Mouse (Mus musculus) C2C12 (cell line): Measurements from ENCODE around the gene Cdc14a.

Experiments used
- CEBPB ChIP-seq: IDR thresholded peaks from one replicate; pipeline ENCODE4 v1.6.1; 2011; ENCODE audit warnings: low read depth, mild to moderate bottlenecking, control low read depth, moderate library complexity
- CTCF ChIP-seq: IDR thresholded peaks from one replicate; pipeline ENCODE4 v1.5.1; 2011; ENCODE audit not compliant: control insufficient read depth, insufficient read depth, insufficient read length
- MYOG ChIP-seq: IDR thresholded peaks from one replicate; pipeline ENCODE4 v1.6.1; 2011; ENCODE audit not compliant: control insufficient read depth, insufficient read length; ENCODE audit errors: extremely low read depth
- USF1 ChIP-seq: IDR thresholded peaks from one replicate; pipeline ENCODE4 v1.6.1; 2011; ENCODE audit warnings: low read depth, mild to moderate bottlenecking, control low read depth, moderate library complexity

GRCm38 (mm10) chr3:116424160-116424972 is 534 bp upstream of the Cdc14a start:
- TF ChIP-seq CTCF: no peak
- TF ChIP-seq CEBPB: no peak
- no peak for TF ChIP-seq USF1
- no peak for TF ChIP-seq MYOG
